27 mouse cellular contexts compared by ENCODE assay signal in the genomic region with DNA sequence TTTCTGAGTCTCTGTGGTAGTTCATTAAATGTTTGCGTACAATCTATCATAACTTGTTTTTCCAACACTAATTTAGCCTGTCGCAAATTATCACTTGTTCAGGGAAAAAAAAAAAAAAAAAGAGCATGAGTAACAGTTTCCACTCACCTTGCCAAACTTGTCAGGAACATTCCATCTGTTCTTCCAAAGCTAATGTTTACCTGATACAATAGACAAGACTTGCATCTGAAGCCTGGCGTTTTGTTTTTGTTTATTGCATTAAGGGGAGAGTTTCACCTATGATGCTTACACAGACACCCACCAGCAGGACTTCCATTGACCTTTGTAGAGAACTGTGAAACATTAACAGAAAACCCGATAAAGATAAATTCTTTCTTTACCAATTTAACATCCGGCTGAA.
"Had no signal": no experiment of that assay in that cellular context is flagged by ENCODE, and none has a peak within 500 bp of the region (broad histone marks: within the 10 kb centered on the region; RNA-seq: fewer than 3 reads in every experiment).

No protein-coding gene starts in this region.

- H3K27me3 ChIP-seq: embryonic facial prominence, embryonic 12.5 days; embryonic facial prominence, embryonic 13.5 days; embryonic facial prominence, embryonic 15.5 days; forebrain, embryonic 12.5 days; forebrain, embryonic 13.5 days; forebrain, embryonic 15.5 days had no signal

- H3K36me3 ChIP-seq: embryonic facial prominence, embryonic 10.5 days; embryonic facial prominence, embryonic 12.5 days; embryonic facial prominence, embryonic 13.5 days; embryonic facial prominence, embryonic 15.5 days; forebrain, embryonic 10.5 days; forebrain, embryonic 12.5 days; forebrain, embryonic 15.5 days; heart, embryonic 10.5 days had no signal

- H3K9ac ChIP-seq: embryonic facial prominence, embryonic 12.5 days; embryonic facial prominence, embryonic 13.5 days; embryonic facial prominence, embryonic 15.5 days; forebrain, embryonic 12.5 days; forebrain, embryonic 13.5 days; forebrain, embryonic 15.5 days; forebrain, postnatal 0 days had no signal

- DNase-seq: cerebellum, adult 9-11 months; cerebellum, postnatal 10 days; cerebellum, postnatal 14 days; cerebellum, postnatal 25 days; cerebellum, postnatal 36 days; embryo, embryonic 11 days; forebrain, postnatal 0 days; gastrocnemius, adult 2 months; gastrocnemius, postnatal 10 days; gastrocnemius, postnatal 14 days; gastrocnemius, postnatal 25 days; gastrocnemius, postnatal 36 days; heart, adult 11 months; heart, adult 18-20 months; heart, adult 2 months had no signal

- H3K4me2 ChIP-seq: embryonic facial prominence, embryonic 12.5 days; embryonic facial prominence, embryonic 13.5 days; embryonic facial prominence, embryonic 15.5 days; forebrain, embryonic 12.5 days; forebrain, embryonic 13.5 days; forebrain, embryonic 15.5 days had no signal

- H3K4me3 ChIP-seq: embryonic facial prominence, embryonic 10.5 days; embryonic facial prominence, embryonic 12.5 days; embryonic facial prominence, embryonic 13.5 days; embryonic facial prominence, embryonic 15.5 days; erythroblast, embryonic 14.5 days; forebrain, embryonic 10.5 days; forebrain, embryonic 12.5 days; forebrain, embryonic 13.5 days; forebrain, embryonic 15.5 days; gastrocnemius, adult 2 months; heart, adult 2 months; heart, embryonic 10.5 days had no signal

- ATAC-seq: forebrain, embryonic 13.5 days; forebrain, embryonic 14.5 days; forebrain, embryonic 15.5 days; forebrain, embryonic 16.5 days; forebrain, postnatal 0 days had no signal

- H3K9me3 ChIP-seq: embryonic facial prominence, embryonic 10.5 days; embryonic facial prominence, embryonic 12.5 days; embryonic facial prominence, embryonic 13.5 days; embryonic facial prominence, embryonic 15.5 days; forebrain, embryonic 10.5 days; forebrain, embryonic 12.5 days; forebrain, embryonic 13.5 days; forebrain, embryonic 15.5 days; heart, embryonic 10.5 days had no signal

- H3K4me1 ChIP-seq: embryonic facial prominence, embryonic 10.5 days; embryonic facial prominence, embryonic 12.5 days; embryonic facial prominence, embryonic 13.5 days; embryonic facial prominence, embryonic 15.5 days; forebrain, embryonic 10.5 days; forebrain, embryonic 12.5 days; forebrain, embryonic 13.5 days; forebrain, embryonic 15.5 days; heart, embryonic 10.5 days had no signal

- H3K27ac ChIP-seq: embryonic facial prominence, embryonic 10.5 days; embryonic facial prominence, embryonic 12.5 days; embryonic facial prominence, embryonic 13.5 days; embryonic facial prominence, embryonic 15.5 days; forebrain, embryonic 10.5 days; forebrain, embryonic 12.5 days; forebrain, embryonic 13.5 days; forebrain, embryonic 15.5 days; gastrocnemius, adult 2 months; heart, adult 2 months; heart, embryonic 10.5 days had no signal
